In the genomic region with DNA sequence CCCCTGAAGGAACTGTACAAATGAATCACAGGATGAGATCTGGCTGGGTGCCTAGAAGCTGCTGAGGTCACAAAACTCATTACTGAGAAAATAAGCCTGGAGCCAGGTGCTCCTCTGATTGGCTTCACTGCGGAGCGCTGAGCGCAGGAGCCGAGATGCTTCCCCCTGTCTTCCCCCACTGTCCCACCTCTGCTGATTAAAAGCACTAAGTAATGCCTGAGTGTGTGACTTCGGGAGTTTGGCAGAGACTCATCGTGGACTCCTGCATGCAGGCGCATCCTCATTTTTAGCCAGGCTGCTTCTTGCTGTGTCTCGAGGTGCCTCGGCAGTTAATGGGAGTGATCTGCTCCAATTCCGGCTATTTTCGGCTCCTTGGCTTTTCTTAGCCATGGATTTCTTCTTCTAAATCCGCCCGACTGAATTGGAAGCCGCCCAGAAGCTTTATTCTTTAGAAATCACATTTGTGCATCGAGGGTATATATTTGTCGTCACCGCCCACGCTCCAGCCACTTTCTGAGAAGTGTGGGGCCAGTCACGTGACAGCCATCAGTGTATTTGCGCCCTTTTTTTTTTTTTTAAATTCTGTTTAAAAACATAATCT, we compare ENCODE assay signal across 9 mouse cellular contexts. TPM values are rescaled to one million over a fixed set of nuclear protein-coding genes. Genes with fewer than 3 reads are reported as not detected.
DNase-seq lines count a peak whose midpoint lies in the region; ATAC-seq lines count a peak whose summit lies in the region.
"Had no signal": no experiment of that assay in that cellular context is flagged by ENCODE, and none has a peak within 500 bp of the region (broad histone marks: within the 10 kb centered on the region; RNA-seq: fewer than 3 reads in every experiment).

No protein-coding gene starts in this region.

- H3K9ac ChIP-seq in forebrain, embryonic 16.5 days (replicated peaks; ENCODE audit: low read depth, low read length): peak overlapping the region; percentile 52
- no peak overlapping the region; the same call in 1 of the 2 replicates for H3K9ac ChIP-seq in intestine, embryonic 15.5 days

- WGBS in forebrain, embryonic 16.5 days: 10% methylated on average over 20 of the region's 20 CpGs
- WGBS in intestine, embryonic 15.5 days: 61% methylated on average over 20 of the region's 20 CpGs

- H3K27ac ChIP-seq in forebrain, embryonic 16.5 days (ENCODE audit: low read length): peak overlapping the region; percentile 78
- H3K27ac ChIP-seq in intestine, embryonic 15.5 days: no peak overlapping the region

- H3K4me2 ChIP-seq in forebrain, embryonic 16.5 days (ENCODE audit: low read length): peak overlapping the region; percentile 85
- peak overlapping the region; percentile 47 for H3K4me2 ChIP-seq in intestine, embryonic 15.5 days (replicated peaks)

- peaks cover 26% of the 10 kb centered on the region for H3K4me1 ChIP-seq in forebrain, embryonic 16.5 days (replicated peaks; ENCODE audit: control insufficient read depth, insufficient read depth, low read length)
- 0 out of 2 replicates have a peak, but pooled peaks cover 4% of the 10 kb centered on the region for H3K4me1 ChIP-seq in intestine, embryonic 15.5 days (replicated peaks)

- peak overlapping the region; percentile 46 for H3K4me3 ChIP-seq in forebrain, embryonic 16.5 days (replicated peaks; ENCODE audit: low read length)
- no peak overlapping the region for H3K4me3 ChIP-seq in intestine, embryonic 15.5 days (replicated peaks)

- peak; percentile 91 for DNase-seq in heart, adult 11 months
- DNase-seq in heart, postnatal 25 days (ENCODE audit: low spot score): no peak
- peak; percentile 74 to 78 for DNase-seq in adrenal gland, postnatal 36 days
- DNase-seq in left cerebral cortex, postnatal 10 days (ENCODE audit: extremely low spot score in 1 of 2, low spot score in 2 of 2): peak; percentile 79 to 86
- DNase-seq in right cerebral cortex, postnatal 10 days (ENCODE audit: low spot score in 2 of 2): peak; percentile 93 to 96
- no peak for DNase-seq in thymus, postnatal 25 days

- H3K36me3 ChIP-seq in forebrain, embryonic 16.5 days (ENCODE audit: control insufficient read depth, insufficient read depth): no peaks in the 10 kb centered on the region
- H3K36me3 ChIP-seq in intestine, embryonic 15.5 days: no peaks in the 10 kb centered on the region

- H3K27me3 ChIP-seq in forebrain, embryonic 16.5 days (replicated peaks; ENCODE audit: control insufficient read depth, insufficient read depth, low read length): no peaks in the 10 kb centered on the region
- H3K27me3 ChIP-seq in intestine, embryonic 15.5 days (replicated peaks): no peaks in the 10 kb centered on the region

- intact Hi-C loops in heart, postnatal 25 days (cut with DNase I): no loop called here
- intact Hi-C loops in left cerebral cortex, postnatal 10 days (cut with DNase I): no loop called here

- H3K9me3 ChIP-seq in forebrain, embryonic 16.5 days (ENCODE audit: control insufficient read depth, low read length): no peaks in the 10 kb centered on the region
- no peaks in the 10 kb centered on the region for H3K9me3 ChIP-seq in intestine, embryonic 15.5 days

- ATAC-seq in forebrain, embryonic 16.5 days: peak; percentile 78
- ATAC-seq in intestine, embryonic 15.5 days: no peak; the same call in 1 of the 2 replicates

RNA-seq across cellular contexts. Expression of a gene that starts 55.3 kb away (rescaled TPM):
- total RNA-seq in heart, postnatal 25 days (2021): under 1 TPM; 0.36 to 0.45 TPM
- not detected for total RNA-seq in adrenal gland, postnatal 36 days (2021)
- 0.17 TPM in 1 of 2 replicates, not detected in the other for polyA plus RNA-seq in forebrain, embryonic 16.5 days (2015; fragmentation: Nextera tagmentation; extraction: Ambion mirVana)
- polyA plus RNA-seq in intestine, embryonic 15.5 days (2015; fragmentation: Nextera tagmentation; extraction: Ambion mirVana): not detected in 2 replicates
- total RNA-seq in left cerebral cortex, postnatal 10 days (2021): not detected
- polyA plus RNA-seq: small intestine, adult 2 months had no signal

Comparison
In these comparisons a context has a peak if more than half of its experiments do, and no peak if none do; other contexts are left out.
1. DNase-seq: peak in heart, adult 11 months (single experiment), adrenal gland, postnatal 36 days (2 of 2), left cerebral cortex, postnatal 10 days (2 of 2) and right cerebral cortex, postnatal 10 days (2 of 2); none in heart, postnatal 25 days (single experiment) and thymus, postnatal 25 days (single experiment).